Mouse (Mus musculus) small intestine, adult 2 months (tissue): ENCODE measurements around the gene Ryr2.

ENCODE experiments used
- CTCF ChIP-seq: fragments of 200-500 bp; IDR thresholded peaks from 2 replicates; pipeline ENCODE4 v1.5.1; 2012; ENCODE audit warnings: low read depth, mild to moderate bottlenecking, control low read depth, inconsistent platforms, low read length, moderate library complexity, mixed read lengths; ENCODE audit not compliant: insufficient replicate concordance, insufficient read length; ENCODE audit errors: extremely low read depth
- POLR2A ChIP-seq: fragments of 200-500 bp; IDR thresholded peaks from 2 replicates; pipeline ENCODE4 v1.6.1; 2012; ENCODE audit warnings: low read depth, mild to moderate bottlenecking, control low read depth, inconsistent platforms, low read length, moderate library complexity

DNA sequence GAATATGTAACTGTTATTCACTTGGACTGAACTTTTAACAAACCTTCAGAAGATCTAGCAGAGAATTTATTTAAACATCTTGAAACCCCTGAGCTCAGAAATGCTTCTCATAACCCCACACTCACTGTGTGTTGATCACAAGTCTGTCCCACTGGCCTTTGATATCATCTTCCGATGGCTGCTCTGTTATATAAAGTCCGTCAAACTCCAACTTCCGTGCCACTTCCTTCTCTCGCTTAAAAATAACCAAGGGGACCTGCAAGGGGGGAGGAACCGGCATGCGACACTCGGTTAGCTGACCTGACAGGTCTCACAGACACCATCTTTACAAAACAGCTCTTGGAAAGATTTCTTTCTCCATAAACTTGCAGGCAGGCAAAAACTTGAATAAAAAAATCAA, 521.5 kb downstream of the Ryr2 start:
- no peak for TF ChIP-seq CTCF
- no peak for TF ChIP-seq POLR2A
